Mouse (Mus musculus) WW6 (cell line): ENCODE results near the gene Gm10639.
"Not testable (repeated sequence)": the region's sequence is repeated elsewhere in the genome, so short reads cannot be mapped to it uniquely, and the experiment has no call there.

ENCODE experiments used
- DNase-seq: peaks from one replicate; pipeline ENCODE4 v3.0.0-alpha.2; 2013; ENCODE audit warnings: low read depth, low spot score

Gene Gm10639

GRCm38 (mm10) chr9:78289723-78290122 lies at the start of gene Gm10639:
Gm10639 (plus strand) TSS chr9:78289923.
- DNase-seq: not testable (repeated sequence)

GRCm38 (mm10) chr9:78255683-78256470 lies 33.8 kb upstream of the Gm10639 start:
- not testable (repeated sequence) for DNase-seq

- not testable (repeated sequence) for DNase-seq
These were observed 32.8 kb upstream of the Gm10639 start, which contains the start of gene Gm3776 for GRCm38 (mm10) chr9:78256914-78257313. Gm3776 (plus strand) TSS chr9:78257129.

GRCm38 (mm10) chr9:78259688-78260087 lies 30.0 kb upstream of the Gm10639 start:
- DNase-seq: not testable (repeated sequence)

- not testable (repeated sequence) for DNase-seq
These were observed 18.8 kb upstream of the Gm10639 start for GRCm38 (mm10) chr9:78270945-78271344.

- not testable (repeated sequence) for DNase-seq
These were observed 7.6 kb upstream of the Gm10639 start for GRCm38 (mm10) chr9:78282002-78282711.

- DNase-seq: not testable (repeated sequence)
These were observed 660 bp upstream of the Gm10639 start for GRCm38 (mm10) chr9:78289063-78289462.

GRCm38 (mm10) chr9:78292462-78292861 lies 2.7 kb downstream of the Gm10639 start:
- not testable (repeated sequence) for DNase-seq

GRCm38 (mm10) chr9:78293683-78294082 lies 4.0 kb downstream of the Gm10639 start:
- DNase-seq: not testable (repeated sequence)

GRCm38 (mm10) chr9:78294781-78295180 lies 5.1 kb downstream of the Gm10639 start:
- not testable (repeated sequence) for DNase-seq

GRCm38 (mm10) chr9:78296089-78296488 lies 6.4 kb downstream of the Gm10639 start:
- DNase-seq: peak; percentile 33

GRCm38 (mm10) chr9:78298232-78298631 lies 8.5 kb downstream of the Gm10639 start:
- DNase-seq: no peak

GRCm38 (mm10) chr9:78299143-78299542 lies 9.4 kb downstream of the Gm10639 start:
- not testable (repeated sequence) for DNase-seq

- DNase-seq: not testable (repeated sequence)
These were observed 18.4 kb downstream of the Gm10639 start for GRCm38 (mm10) chr9:78308122-78308521.

- DNase-seq: no peak
These were observed 25.0 kb downstream of the Gm10639 start, which contains the start of gene Omt2a for GRCm38 (mm10) chr9:78314696-78315095. Omt2a (minus strand) TSS chr9:78314796.

GRCm38 (mm10) chr9:78319499-78319898 lies 29.8 kb downstream of the Gm10639 start:
- no peak for DNase-seq

- not testable (repeated sequence) for DNase-seq
These were observed 37.6 kb downstream of the Gm10639 start, which contains the start of gene Omt2b for GRCm38 (mm10) chr9:78327289-78327688. Omt2b (plus strand) TSS chr9:78327589.

- not testable (repeated sequence) for DNase-seq
These were observed 47.3 kb downstream of the Gm10639 start for GRCm38 (mm10) chr9:78337050-78337449.

- DNase-seq: not testable (repeated sequence)
These were observed 50.6 kb downstream of the Gm10639 start for GRCm38 (mm10) chr9:78340324-78340723.

- not testable (repeated sequence) for DNase-seq
These were observed 52.8 kb downstream of the Gm10639 start for GRCm38 (mm10) chr9:78342494-78342893.

GRCm38 (mm10) chr9:78343055-78343454 lies 53.3 kb downstream of the Gm10639 start:
- DNase-seq: not testable (repeated sequence)

- DNase-seq: not testable (repeated sequence)
These were observed 55.5 kb downstream of the Gm10639 start for GRCm38 (mm10) chr9:78345235-78345634.
